Comparison of ENCODE assay signal across 14 mouse cellular contexts in the genomic region with DNA sequence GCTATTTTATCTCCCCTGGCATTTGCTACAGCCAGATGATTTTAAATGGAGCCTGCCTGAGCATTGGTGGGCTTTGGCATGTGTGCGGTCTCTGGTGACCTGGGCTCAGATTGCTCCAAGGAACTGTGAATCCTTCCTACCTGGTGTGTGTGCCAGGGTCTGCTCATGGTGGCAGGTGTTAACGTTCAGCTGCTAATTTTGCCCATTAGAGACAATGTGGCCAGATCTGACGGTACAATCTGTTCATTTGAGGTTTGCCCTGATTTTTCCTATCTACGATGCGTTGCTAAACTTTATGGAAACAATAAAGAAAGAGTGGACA.
DNase-seq lines count a peak whose midpoint lies in the region; ATAC-seq and TF ChIP-seq lines count a peak whose summit lies in the region.
"Had no signal": no experiment of that assay in that cellular context is flagged by ENCODE, and none has a peak within 500 bp of the region (broad histone marks: within the 10 kb centered on the region; RNA-seq: fewer than 3 reads in every experiment).

No protein-coding gene starts in this region.

- peaks cover 26% of the 10 kb centered on the region for H3K4me1 ChIP-seq in hindbrain, embryonic 10.5 days (replicated peaks)
- peaks cover 20% of the 10 kb centered on the region for H3K4me1 ChIP-seq in midbrain, embryonic 14.5 days (ENCODE audit: control insufficient read depth, insufficient read depth, low read length)
- no peaks in the 10 kb centered on the region for H3K4me1 ChIP-seq in intestine, embryonic 16.5 days (ENCODE audit: control insufficient read depth, insufficient read depth, low read length)
- H3K4me1 ChIP-seq: heart, embryonic 12.5 days; liver, embryonic 13.5 days had no signal

- peaks cover 17% of the 10 kb centered on the region for H3K27me3 ChIP-seq in hindbrain, embryonic 10.5 days (ENCODE audit: insufficient read depth, poor library complexity, severe bottlenecking)
- no peaks in the 10 kb centered on the region for H3K27me3 ChIP-seq in midbrain, embryonic 14.5 days (ENCODE audit: control insufficient read depth, insufficient read depth, low read length)
- H3K27me3 ChIP-seq in intestine, embryonic 16.5 days (replicated peaks; ENCODE audit: control insufficient read depth, insufficient read depth, low read length), result no peaks in the 10 kb centered on the region
- H3K27me3 ChIP-seq: heart, embryonic 12.5 days; liver, embryonic 13.5 days had no signal

- WGBS in hindbrain, embryonic 10.5 days, result 48% methylated on average over 5 of the region's 5 CpGs
- WGBS in midbrain, embryonic 14.5 days, result 26% methylated on average over 5 of the region's 5 CpGs
- 75% methylated on average over 5 of the region's 5 CpGs for WGBS in intestine, embryonic 16.5 days

- peak overlapping the region; percentile 29 for H3K27ac ChIP-seq in hindbrain, embryonic 10.5 days
- peak overlapping the region; percentile 88 for H3K27ac ChIP-seq in midbrain, embryonic 14.5 days (replicated peaks; ENCODE audit: low read depth, low read length)
- H3K27ac ChIP-seq in intestine, embryonic 16.5 days (ENCODE audit: low read length), result no peak overlapping the region
- H3K27ac ChIP-seq: liver, embryonic 13.5 days had no signal

- H3K9ac ChIP-seq in midbrain, embryonic 14.5 days (replicated peaks; ENCODE audit: low read length), result no peak overlapping the region
- no peak overlapping the region for H3K9ac ChIP-seq in intestine, embryonic 16.5 days (ENCODE audit: low read depth, low read length)
- H3K9ac ChIP-seq: heart, embryonic 12.5 days; liver, embryonic 13.5 days had no signal

- no peaks in the 10 kb centered on the region for H3K36me3 ChIP-seq in hindbrain, embryonic 10.5 days
- H3K36me3 ChIP-seq in midbrain, embryonic 14.5 days (ENCODE audit: control insufficient read depth, insufficient read depth, low read length), result no peaks in the 10 kb centered on the region
- no peaks in the 10 kb centered on the region for H3K36me3 ChIP-seq in intestine, embryonic 16.5 days (ENCODE audit: control insufficient read depth, insufficient read depth, low read length)
- H3K36me3 ChIP-seq: heart, embryonic 12.5 days; liver, embryonic 13.5 days had no signal

- no peak overlapping the region for H3K4me2 ChIP-seq in midbrain, embryonic 14.5 days (ENCODE audit: low read length)
- H3K4me2 ChIP-seq in intestine, embryonic 16.5 days (ENCODE audit: low read depth, low read length), result no peak overlapping the region
- H3K4me2 ChIP-seq: heart, embryonic 12.5 days; liver, embryonic 13.5 days had no signal

- TF ChIP-seq CTCF in brain, embryonic 14.5 days (IDR thresholded peaks at IDR 0.05; ENCODE audit: borderline replicate concordance, extremely low read depth, insufficient read depth, insufficient read length), result no peak

- TF ChIP-seq POLR2A in brain, embryonic 14.5 days (IDR thresholded peaks at IDR 0.05; ENCODE audit: borderline replicate concordance, extremely low read depth, insufficient read depth, insufficient read length, poor library complexity, severe bottlenecking), result no peak

- peak; percentile 73 for DNase-seq in brain, embryonic 14.5 days (ENCODE audit: low read depth)
- peak; percentile 6 to 13 for DNase-seq in cerebellum, postnatal 25 days
- DNase-seq in hindbrain, embryonic 10.5 days (ENCODE audit: low spot score), result no peak
- DNase-seq in midbrain, embryonic 14.5 days, result no peak
- DNase-seq in urinary bladder, adult 18-20 months (ENCODE audit: low spot score in 2 of 2), result no peak
- DNase-seq in retina, embryonic 14.5 days (ENCODE audit: low spot score), result no peak
- DNase-seq: gastrocnemius, postnatal 25 days; heart, postnatal 4 days; liver, embryonic 13.5 days; right cerebral cortex, postnatal 25 days had no signal

- 0 out of 2 replicates have a peak, but pooled peaks cover 3% of the 10 kb centered on the region for H3K9me3 ChIP-seq in hindbrain, embryonic 10.5 days
- no peaks in the 10 kb centered on the region for H3K9me3 ChIP-seq in midbrain, embryonic 14.5 days (ENCODE audit: control insufficient read depth, low read length)
- H3K9me3 ChIP-seq in intestine, embryonic 16.5 days (ENCODE audit: control insufficient read depth, low read length), result no peaks in the 10 kb centered on the region
- H3K9me3 ChIP-seq: heart, embryonic 12.5 days; liver, embryonic 13.5 days had no signal

- no peak overlapping the region for H3K4me3 ChIP-seq in hindbrain, embryonic 10.5 days
- H3K4me3 ChIP-seq in midbrain, embryonic 14.5 days (replicated peaks; ENCODE audit: low read depth, low read length), result no peak overlapping the region
- H3K4me3 ChIP-seq in intestine, embryonic 16.5 days (ENCODE audit: low read length), result no peak overlapping the region
- H3K4me3 ChIP-seq: heart, embryonic 12.5 days; liver, embryonic 13.5 days had no signal

- ATAC-seq in midbrain, embryonic 14.5 days (ENCODE audit: low FRiP score, low TSS enrichment), result no peak
- ATAC-seq in intestine, embryonic 16.5 days, result no peak
- ATAC-seq: activated CD4-positive, CD25-positive, alpha-beta regulatory T cell, adult 4 months; lung, postnatal 0 days had no signal

Comparison
In these comparisons a context has a peak if more than half of its experiments do, and no peak if none do; other contexts are left out.
1. DNase-seq: peak in brain, embryonic 14.5 days (single experiment) and cerebellum, postnatal 25 days (2 of 2); none in hindbrain, embryonic 10.5 days (single experiment), midbrain, embryonic 14.5 days (single experiment), urinary bladder, adult 18-20 months (0 of 2) and retina, embryonic 14.5 days (single experiment).